Mouse (Mus musculus): ENCODE results near the gene Mycbp2. TPM values are rescaled to one million over a fixed set of nuclear protein-coding genes. Genes with fewer than 3 reads are reported as not detected.

Mycbp2 gene
- total RNA-seq, 2 experiments from 2014 or later: 163 to 178 TPM

DNA sequence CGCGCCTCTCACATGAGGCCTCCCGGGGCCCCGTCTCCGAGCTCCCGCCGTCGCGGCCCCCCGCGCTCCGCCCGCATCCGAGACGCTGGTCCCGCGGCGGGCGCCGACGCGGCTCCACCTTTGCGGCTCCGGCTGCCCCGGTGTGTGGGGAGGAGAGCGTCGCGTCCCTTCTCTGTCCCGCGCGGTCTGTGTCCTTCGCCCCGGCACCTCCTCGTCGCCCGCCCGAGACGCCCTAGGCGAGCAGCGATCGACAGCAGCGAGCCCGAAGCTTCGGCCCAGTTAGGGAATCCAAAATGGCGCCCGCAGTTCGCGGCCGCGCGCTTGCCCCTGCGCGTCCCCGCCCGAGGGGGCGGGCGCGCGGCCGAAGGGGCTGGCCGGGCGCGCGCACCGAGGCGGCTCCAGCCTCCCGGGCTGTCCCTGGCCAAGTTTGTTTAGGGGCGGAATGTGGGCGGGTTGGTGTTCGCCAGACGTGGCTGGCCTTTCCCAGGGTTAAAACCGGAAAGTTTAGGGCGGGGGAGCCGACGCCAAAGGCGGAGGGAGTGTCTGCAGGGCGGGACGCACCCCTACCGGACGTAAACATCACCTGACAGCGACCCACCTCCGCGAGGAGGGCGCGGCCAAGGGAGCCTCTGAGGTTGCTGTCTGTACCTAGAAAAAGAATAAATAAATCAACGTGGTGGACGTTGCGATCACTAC, 247.2 kb downstream of the Mycbp2 start, which contains the start of gene Fbxl3:
TSS of gene Fbxl3 (minus strand) at position 329 of the 696 bp plus-strand sequence.
- H3K4me3 ChIP-seq: peak within 1 kb of the TSS; percentile 97
- DNase-seq (ENCODE audit: extremely low spot score in 1 of 2, low spot score in 2 of 2): peak; percentile 82 to 84
- H3K27ac ChIP-seq: peak within 1 kb of the TSS; percentile 99
- no peak; the same call in 1 of the 2 replicates for TF ChIP-seq CTCF (IDR thresholded peaks at IDR 0.05)
- intact Hi-C loops (cut with DNase I): loop anchor here (1.0 to 10.0 kb wide), 3 partner anchors 29 to 565 kb away; partner anchors contain the start of gene Cln5

DNA sequence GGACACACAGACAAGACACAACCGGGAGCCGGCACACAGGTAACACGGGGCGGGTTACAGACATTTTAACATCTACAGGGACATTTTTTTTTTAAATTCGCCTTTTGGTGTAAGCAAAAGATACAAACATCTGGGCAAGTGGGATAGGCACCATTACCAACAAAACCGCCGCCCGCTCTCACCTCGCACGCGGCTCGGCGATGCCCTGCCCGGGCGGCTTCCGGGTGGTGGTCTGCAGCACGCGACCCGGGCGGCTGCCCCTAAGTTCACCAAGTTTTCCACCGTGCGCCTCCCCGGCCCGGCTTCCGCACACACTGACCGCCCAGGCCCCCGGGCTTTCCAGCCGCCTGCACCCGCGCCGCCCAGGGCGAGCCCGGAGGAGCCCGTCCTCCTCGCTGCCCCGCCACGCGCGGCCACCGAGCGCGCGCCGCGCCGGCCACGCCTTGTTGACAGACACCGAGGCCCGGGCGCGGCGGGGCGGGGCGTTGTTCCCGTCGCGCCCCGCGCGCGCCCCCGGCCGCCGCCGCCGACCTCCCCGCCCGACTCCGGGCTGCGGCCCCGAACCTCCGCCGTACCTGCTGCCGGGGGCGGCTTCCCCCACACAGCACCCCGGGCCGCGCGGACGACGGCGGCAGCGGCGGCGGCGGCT, 247.9 kb downstream of the Mycbp2 start:
- intact Hi-C loops (cut with DNase I): loop anchor here (1.0 to 10.0 kb wide), 3 partner anchors 28 to 566 kb away; partner anchors contain the start of gene Cln5
- H3K27ac ChIP-seq: peak overlapping the region; percentile 99
- TF ChIP-seq CTCF (IDR thresholded peaks at IDR 0.05): no peak
- peak; percentile 78 to 83 for DNase-seq (ENCODE audit: extremely low spot score in 1 of 2, low spot score in 2 of 2)
- H3K4me3 ChIP-seq: peak overlapping the region; percentile 97

DNA sequence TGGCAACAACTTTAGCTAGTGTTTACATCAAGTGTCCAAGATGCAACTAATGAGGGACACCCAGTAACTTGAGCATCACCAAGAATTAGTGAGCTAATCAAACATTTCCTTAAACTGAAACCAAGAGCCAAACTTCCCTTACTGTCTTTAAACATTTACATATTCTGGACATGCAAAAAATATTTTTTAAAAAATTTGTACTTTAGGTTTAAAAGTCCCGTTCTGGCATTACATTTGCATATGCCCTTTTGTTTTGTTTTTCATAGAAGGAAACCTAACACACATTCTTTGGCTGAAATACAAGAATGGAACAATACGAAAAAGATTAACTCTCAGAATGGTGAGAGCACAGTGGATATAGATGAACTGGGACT, 248.4 kb downstream of the Mycbp2 start:
- DNase-seq (ENCODE audit: extremely low spot score in 1 of 2, low spot score in 2 of 2): no peak
- intact Hi-C loops (cut with DNase I): loop anchor here (10.0 kb wide), 2 partner anchors 377 to 567 kb away; no protein-coding TSS in a partner anchor
- peak overlapping the region; percentile 90 for H3K27ac ChIP-seq
- TF ChIP-seq CTCF (IDR thresholded peaks at IDR 0.05): no peak
- H3K4me3 ChIP-seq: peak overlapping the region; percentile 97

DNA sequence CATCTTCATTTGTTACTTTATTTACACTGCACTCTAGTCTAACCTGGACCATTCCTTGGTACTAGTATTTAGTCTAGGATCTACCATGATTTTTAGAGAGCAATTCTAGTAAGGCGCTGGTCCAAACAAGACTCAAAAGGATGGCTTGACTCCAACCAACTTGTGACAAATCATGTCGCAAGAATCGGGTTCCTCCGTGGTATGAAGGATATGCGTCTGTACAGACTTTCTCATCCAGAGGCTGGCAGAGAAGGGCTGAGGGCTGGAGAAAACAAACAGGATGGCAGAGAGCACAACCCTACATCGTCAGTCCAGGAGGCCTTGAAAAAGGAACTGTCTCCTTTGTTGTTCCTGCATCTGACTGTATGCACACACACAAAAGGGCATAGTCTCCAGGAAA, 250.0 kb downstream of the Mycbp2 start:
- Histone ChIP-seq H3K27ac (no peak overlapping the region), H3K4me3 (peak overlapping the region; percentile 97; the same call in 1 of the 2 replicates)
- DNase-seq (ENCODE audit: extremely low spot score in 1 of 2, low spot score in 2 of 2): no peak
- TF ChIP-seq CTCF (IDR thresholded peaks at IDR 0.05): no peak
- intact Hi-C loops (cut with DNase I): loop anchor here (10.0 kb wide), 2 partner anchors 378 to 568 kb away; no protein-coding TSS in a partner anchor

DNA sequence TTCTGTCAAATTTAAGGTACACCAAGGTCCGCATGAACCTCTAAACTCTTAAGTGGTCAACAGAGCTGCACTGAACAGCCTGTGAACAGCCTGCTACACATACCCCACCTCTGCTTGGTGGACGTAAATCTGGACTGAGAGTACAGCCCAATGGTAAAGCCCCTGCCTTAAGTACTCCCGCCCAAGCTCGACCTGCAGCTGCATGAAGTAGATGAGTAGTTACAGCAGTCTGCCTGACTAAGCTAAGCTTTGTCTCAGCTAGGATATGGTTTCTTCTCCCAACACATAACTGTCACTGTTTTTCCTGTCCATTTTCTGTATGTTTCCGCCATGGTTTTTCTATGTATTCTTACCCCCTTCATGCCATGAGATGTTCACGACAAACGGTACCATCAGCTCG, 250.8 kb downstream of the Mycbp2 start:
- no peak for DNase-seq (ENCODE audit: extremely low spot score in 1 of 2, low spot score in 2 of 2)
- Histone ChIP-seq H3K27ac (no peak overlapping the region), H3K4me3 (no peak overlapping the region)
- no peak for TF ChIP-seq CTCF (IDR thresholded peaks at IDR 0.05)
- intact Hi-C loops (cut with DNase I): loop anchor here (10.0 kb wide), 2 partner anchors 379 to 569 kb away; no protein-coding TSS in a partner anchor

DNA sequence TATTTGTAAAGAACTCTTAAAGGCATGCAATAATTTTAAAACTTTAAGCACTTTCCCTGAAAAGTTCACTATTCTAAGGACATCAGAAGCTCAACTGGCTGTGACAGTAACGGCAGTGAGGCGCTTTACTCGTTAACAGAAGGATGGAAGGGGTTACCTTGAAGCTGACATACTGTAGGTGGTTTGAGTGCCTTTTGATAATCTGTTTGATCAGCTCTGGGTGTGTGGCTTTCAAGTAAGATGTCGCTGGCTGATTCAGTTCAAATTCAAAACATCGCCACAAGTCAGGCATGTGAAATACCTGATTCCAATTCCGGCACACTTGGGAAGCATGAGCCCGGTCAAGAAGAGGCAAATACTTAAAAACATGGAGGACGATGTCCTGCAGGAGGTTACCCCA, 251.6 kb downstream of the Mycbp2 start:
- Histone ChIP-seq H3K27ac (no peak overlapping the region), H3K4me3 (no peak overlapping the region)
- no peak for TF ChIP-seq CTCF (IDR thresholded peaks at IDR 0.05)
- no peak for DNase-seq (ENCODE audit: extremely low spot score in 1 of 2, low spot score in 2 of 2)
- intact Hi-C loops (cut with DNase I): loop anchor here (10.0 kb wide), 2 partner anchors 380 to 570 kb away; no protein-coding TSS in a partner anchor

DNA sequence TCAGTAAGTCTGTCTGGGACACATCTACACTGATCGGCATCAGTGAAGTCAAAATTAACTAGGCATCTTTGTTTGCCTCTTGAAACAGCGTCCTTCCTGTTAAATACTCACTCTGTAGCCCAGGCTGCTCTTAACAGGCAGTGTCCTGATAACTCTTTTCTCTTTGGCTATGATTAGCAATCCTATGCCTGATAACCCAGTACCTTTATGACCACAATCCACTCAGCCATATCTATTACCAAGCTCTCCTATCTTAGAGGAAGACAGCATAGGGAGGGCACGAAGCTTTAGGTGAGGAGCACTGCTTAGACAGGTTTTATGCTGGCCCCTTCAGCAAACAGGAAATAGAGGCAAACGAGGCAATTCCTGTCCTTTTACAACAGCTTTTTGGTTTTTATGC, 252.9 kb downstream of the Mycbp2 start:
- Histone ChIP-seq H3K4me3 (no peak overlapping the region), H3K27ac (no peak overlapping the region)
- intact Hi-C loops (cut with DNase I): loop anchor here (10.0 kb wide), 2 partner anchors 381 to 571 kb away; no protein-coding TSS in a partner anchor
- no peak for DNase-seq (ENCODE audit: extremely low spot score in 1 of 2, low spot score in 2 of 2)
- TF ChIP-seq CTCF (IDR thresholded peaks at IDR 0.05): no peak

DNA sequence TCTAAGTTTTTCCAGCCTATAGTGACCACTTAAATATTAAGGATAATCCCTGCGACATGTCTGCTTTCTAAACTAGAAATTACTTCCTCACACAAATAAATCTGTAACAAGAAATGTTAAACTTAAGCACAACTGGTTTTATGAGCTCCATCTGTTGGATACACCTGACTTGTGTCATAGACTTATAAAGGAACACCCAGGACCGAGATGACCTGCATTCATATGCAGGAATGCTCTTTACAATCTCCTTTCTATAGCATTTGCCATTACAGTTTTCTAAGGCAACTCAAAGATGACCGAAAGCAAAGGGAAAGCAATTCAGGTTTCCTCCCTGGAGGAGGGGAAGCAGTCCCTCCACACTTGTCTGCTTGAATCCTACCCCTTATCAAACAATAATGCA, 253.4 kb downstream of the Mycbp2 start:
- no peak overlapping the region for H3K27ac ChIP-seq
- DNase-seq (ENCODE audit: extremely low spot score in 1 of 2, low spot score in 2 of 2): no peak
- no peak overlapping the region for H3K4me3 ChIP-seq
- TF ChIP-seq CTCF (IDR thresholded peaks at IDR 0.05): no peak
- intact Hi-C loops (cut with DNase I): loop anchor here (10.0 kb wide), 2 partner anchors 382 to 572 kb away; no protein-coding TSS in a partner anchor

DNA sequence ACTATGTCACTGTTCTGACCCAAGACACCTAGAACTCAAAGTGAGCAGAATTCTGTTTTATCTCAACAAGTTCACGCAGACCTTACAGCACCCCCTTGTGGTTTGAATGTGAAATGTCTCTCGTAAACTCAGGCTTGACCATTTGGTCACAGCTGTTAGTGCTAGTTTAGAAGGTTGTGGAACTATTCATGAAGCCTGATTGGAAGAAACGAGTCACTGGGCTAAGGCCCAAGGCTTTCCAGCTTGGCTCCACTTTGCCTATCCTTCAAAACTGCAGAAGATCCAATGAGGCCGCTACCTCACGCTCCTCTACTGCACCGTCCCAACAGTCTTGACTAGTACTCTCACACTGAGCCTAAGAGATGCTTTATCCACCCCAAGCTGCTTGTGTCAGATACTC, 258.0 kb downstream of the Mycbp2 start:
- no peak overlapping the region for H3K4me3 ChIP-seq
- peak; percentile 82 for TF ChIP-seq CTCF (IDR thresholded peaks at IDR 0.05)
- intact Hi-C loops (cut with DNase I): no loop called here
- no peak for DNase-seq (ENCODE audit: extremely low spot score in 1 of 2, low spot score in 2 of 2)
- H3K27ac ChIP-seq: no peak overlapping the region

DNA sequence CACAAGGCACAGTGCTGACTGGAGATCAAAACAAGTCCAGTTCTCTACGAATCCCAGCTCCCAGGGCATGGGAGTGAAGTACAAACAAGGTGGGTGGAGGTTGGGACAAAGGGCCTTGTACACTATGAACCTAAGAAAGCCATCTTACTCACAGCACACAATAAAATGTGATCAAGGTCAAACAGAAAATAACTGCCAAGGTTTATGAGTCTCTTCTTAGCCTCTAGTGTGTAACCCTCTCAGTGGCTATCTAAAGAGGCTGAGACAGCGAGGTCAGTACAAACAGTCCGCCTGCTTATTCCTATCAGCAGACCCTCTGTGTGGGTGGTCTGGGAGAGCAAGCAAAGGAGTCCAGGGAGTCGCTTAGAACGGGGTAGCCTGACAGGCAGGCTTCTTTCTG, 258.8 kb downstream of the Mycbp2 start:
- Histone ChIP-seq H3K27ac (no peak overlapping the region), H3K4me3 (no peak overlapping the region)
- no peak for TF ChIP-seq CTCF (IDR thresholded peaks at IDR 0.05)
- no peak for DNase-seq (ENCODE audit: extremely low spot score in 1 of 2, low spot score in 2 of 2)
- intact Hi-C loops (cut with DNase I): no loop called here

DNA sequence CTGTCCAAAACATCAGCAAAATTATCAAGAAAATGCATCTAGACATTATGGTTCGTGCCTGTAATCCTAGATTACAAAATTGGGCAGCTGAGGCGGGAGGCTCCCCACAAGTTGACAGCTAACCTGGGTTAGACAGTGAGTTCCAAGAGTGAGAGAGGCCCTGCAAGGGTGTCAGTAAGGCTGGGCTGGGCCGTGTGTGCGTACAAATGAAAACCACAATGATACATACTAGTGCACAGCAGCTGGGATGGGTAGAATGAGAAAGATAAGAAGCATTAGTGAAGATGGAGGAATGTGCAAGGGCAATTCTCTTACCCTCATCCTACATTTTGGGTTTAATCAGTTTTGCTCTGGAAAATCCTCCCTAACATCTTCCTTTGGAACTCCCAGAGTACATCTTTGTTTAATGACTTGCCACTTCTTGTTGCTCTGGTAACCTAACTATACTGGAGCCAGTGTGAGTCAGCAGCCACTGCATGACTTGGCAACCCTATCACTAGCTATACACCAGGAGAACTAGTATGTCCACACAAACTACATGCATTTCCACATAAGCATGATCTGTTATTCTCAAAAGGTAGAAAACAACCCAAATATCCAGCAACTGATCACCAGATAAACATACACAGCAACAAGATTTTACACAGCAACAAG, 259.8 kb downstream of the Mycbp2 start:
- H3K27ac ChIP-seq: no peak overlapping the region
- no peak for TF ChIP-seq CTCF (IDR thresholded peaks at IDR 0.05)
- intact Hi-C loops (cut with DNase I): no loop called here
- no peak for DNase-seq (ENCODE audit: extremely low spot score in 1 of 2, low spot score in 2 of 2)
- H3K4me3 ChIP-seq: no peak overlapping the region
